Mouse (Mus musculus): ENCODE data around the gene Gm10300.

- no peak for TF ChIP-seq CTCF (IDR thresholded peaks at IDR 0.05; ENCODE audit: low read depth)
- TF ChIP-seq EP300 (IDR thresholded peaks at IDR 0.05; ENCODE audit: low read depth) = no peak
Measured at GRCm38 (mm10) chr4:132062934-132063884, 11.3 kb upstream of the Gm10300 start.
